Mouse (Mus musculus): ENCODE measurements around the gene Rflnb. TPM values are rescaled to one million over a fixed set of nuclear protein-coding genes. Genes with fewer than 3 reads are reported as not detected.
"Not testable (repeated sequence)": the region's sequence is repeated elsewhere in the genome, so short reads cannot be mapped to it uniquely, and the experiment has no call there.

The Rflnb gene
- total and polyA plus RNA-seq, 3 experiments, result 18.5 to 36.7 (median 30.7) TPM

GRCm38 (mm10) chr11:76019879-76020278, 7.7 kb downstream of the Rflnb start:
- DNase-seq, result no peak
- no peak overlapping the region for H3K27ac ChIP-seq
- intact Hi-C loops (cut with DNase I), result no loop called here
- H3K9ac ChIP-seq (ENCODE audit: low read depth, low read length), result no peak overlapping the region
- H3K36me3 ChIP-seq (ENCODE audit: control insufficient read depth, insufficient read depth, low read length), result no peaks in the 10 kb centered on the region; the same call in 1 of the 2 replicates
- H3K79me2 ChIP-seq (replicated peaks; ENCODE audit: control insufficient read depth, insufficient read depth, low read length), result no peaks in the 10 kb centered on the region; the same call in 1 of the 2 replicates
- 86% methylated on average over 4 of the region's 4 CpGs for WGBS
- H3K27me3 ChIP-seq (ENCODE audit: control insufficient read depth, insufficient read depth, low read length), result no peaks in the 10 kb centered on the region
- TF ChIP-seq EP300 (IDR thresholded peaks at IDR 0.05; ENCODE audit: insufficient read depth, low read depth, low read length) (no peak), CTCF (IDR thresholded peaks at IDR 0.05) (no peak), POLR2A (IDR thresholded peaks at IDR 0.05; ENCODE audit: insufficient read depth, low read depth, low read length) (no peak)
- peaks cover 4% of the 10 kb centered on the region for H3K4me1 ChIP-seq (ENCODE audit: control insufficient read depth, insufficient read depth, low read length)
- no peak overlapping the region for H3K4me3 ChIP-seq

GRCm38 (mm10) chr11:76015814-76016213, 11.8 kb downstream of the Rflnb start:
- TF ChIP-seq EP300 (IDR thresholded peaks at IDR 0.05; ENCODE audit: insufficient read depth, low read depth, low read length) (no peak), POLR2A (IDR thresholded peaks at IDR 0.05; ENCODE audit: insufficient read depth, low read depth, low read length) (no peak), CTCF (IDR thresholded peaks at IDR 0.05) (no peak)
- intact Hi-C loops (cut with DNase I), result no loop called here
- no peak overlapping the region for H3K27ac ChIP-seq
- no peaks in the 10 kb centered on the region for H3K4me1 ChIP-seq (ENCODE audit: control insufficient read depth, insufficient read depth, low read length)
- no peak for DNase-seq
- H3K4me3 ChIP-seq, result no peak overlapping the region
- no peaks in the 10 kb centered on the region for H3K27me3 ChIP-seq (ENCODE audit: control insufficient read depth, insufficient read depth, low read length)
- WGBS, result 83% methylated on average over 4 of the region's 4 CpGs
- no peaks in the 10 kb centered on the region for H3K79me2 ChIP-seq (replicated peaks; ENCODE audit: control insufficient read depth, insufficient read depth, low read length)
- H3K9ac ChIP-seq (ENCODE audit: low read depth, low read length), result no peak overlapping the region
- no peaks in the 10 kb centered on the region for H3K36me3 ChIP-seq (ENCODE audit: control insufficient read depth, insufficient read depth, low read length)

GRCm38 (mm10) chr11:76015251-76015650, 12.3 kb downstream of the Rflnb start:
- H3K9ac ChIP-seq (ENCODE audit: low read depth, low read length), result no peak overlapping the region
- intact Hi-C loops (cut with DNase I), result no loop called here
- H3K4me3 ChIP-seq, result no peak overlapping the region
- no peaks in the 10 kb centered on the region for H3K36me3 ChIP-seq (ENCODE audit: control insufficient read depth, insufficient read depth, low read length)
- no peak for TF ChIP-seq EP300 (IDR thresholded peaks at IDR 0.05; ENCODE audit: insufficient read depth, low read depth, low read length)
- H3K27ac ChIP-seq, result no peak overlapping the region
- no peaks in the 10 kb centered on the region for H3K27me3 ChIP-seq (ENCODE audit: control insufficient read depth, insufficient read depth, low read length)
- no peak for DNase-seq
- no peaks in the 10 kb centered on the region for H3K79me2 ChIP-seq (replicated peaks; ENCODE audit: control insufficient read depth, insufficient read depth, low read length)
- WGBS, result 72% methylated on average over 6 of the region's 6 CpGs
- no peaks in the 10 kb centered on the region for H3K4me1 ChIP-seq (ENCODE audit: control insufficient read depth, insufficient read depth, low read length)

GRCm38 (mm10) chr11:76010838-76011624, 16.6 kb downstream of the Rflnb start:
- no peak overlapping the region for H3K4me3 ChIP-seq
- H3K4me1 ChIP-seq (ENCODE audit: control insufficient read depth, insufficient read depth, low read length), result no peaks in the 10 kb centered on the region
- H3K79me2 ChIP-seq (replicated peaks; ENCODE audit: control insufficient read depth, insufficient read depth, low read length), result no peaks in the 10 kb centered on the region
- no peaks in the 10 kb centered on the region for H3K36me3 ChIP-seq (ENCODE audit: control insufficient read depth, insufficient read depth, low read length)
- H3K27me3 ChIP-seq (ENCODE audit: control insufficient read depth, insufficient read depth, low read length), result no peaks in the 10 kb centered on the region
- no peak overlapping the region for H3K9ac ChIP-seq (ENCODE audit: low read depth, low read length)
- no peak overlapping the region for H3K27ac ChIP-seq
- DNase-seq, result no peak
- intact Hi-C loops (cut with DNase I), result no loop called here
- WGBS, result 70% methylated on average over 9 of the region's 9 CpGs
- TF ChIP-seq CTCF (IDR thresholded peaks at IDR 0.05), result no peak
- no peak for TF ChIP-seq POLR2A (IDR thresholded peaks at IDR 0.05; ENCODE audit: insufficient read depth, low read depth, low read length)
- no peak for TF ChIP-seq EP300 (IDR thresholded peaks at IDR 0.05; ENCODE audit: insufficient read depth, low read depth, low read length)

GRCm38 (mm10) chr11:76009101-76009500, 18.5 kb downstream of the Rflnb start:
- Histone ChIP-seq H3K4me3 (no peak overlapping the region), H3K4me1 (ENCODE audit: control insufficient read depth, insufficient read depth, low read length) (no peaks in the 10 kb centered on the region), H3K27ac (no peak overlapping the region), H3K79me2 (replicated peaks; ENCODE audit: control insufficient read depth, insufficient read depth, low read length) (no peaks in the 10 kb centered on the region), H3K36me3 (ENCODE audit: control insufficient read depth, insufficient read depth, low read length) (no peaks in the 10 kb centered on the region), H3K9ac (ENCODE audit: low read depth, low read length) (no peak overlapping the region), H3K27me3 (ENCODE audit: control insufficient read depth, insufficient read depth, low read length) (no peaks in the 10 kb centered on the region)
- WGBS, result 61% methylated on average over 6 of the region's 6 CpGs
- intact Hi-C loops (cut with DNase I), result no loop called here
- no peak for DNase-seq
- TF ChIP-seq CTCF (IDR thresholded peaks at IDR 0.05) (no peak), POLR2A (IDR thresholded peaks at IDR 0.05; ENCODE audit: insufficient read depth, low read depth, low read length) (no peak), EP300 (IDR thresholded peaks at IDR 0.05; ENCODE audit: insufficient read depth, low read depth, low read length) (no peak)

- no peak overlapping the region for H3K4me3 ChIP-seq
- no peak overlapping the region for H3K27ac ChIP-seq
- no peaks in the 10 kb centered on the region for H3K27me3 ChIP-seq (ENCODE audit: control insufficient read depth, insufficient read depth, low read length)
- H3K4me1 ChIP-seq (ENCODE audit: control insufficient read depth, insufficient read depth, low read length), result no peaks in the 10 kb centered on the region
- intact Hi-C loops (cut with DNase I), result no loop called here
- TF ChIP-seq CTCF (IDR thresholded peaks at IDR 0.05) (no peak), EP300 (IDR thresholded peaks at IDR 0.05; ENCODE audit: insufficient read depth, low read depth, low read length) (no peak), POLR2A (IDR thresholded peaks at IDR 0.05; ENCODE audit: insufficient read depth, low read depth, low read length) (no peak)
- DNase-seq, result no peak
- H3K9ac ChIP-seq (ENCODE audit: low read depth, low read length), result no peak overlapping the region
- H3K36me3 ChIP-seq (ENCODE audit: control insufficient read depth, insufficient read depth, low read length), result no peaks in the 10 kb centered on the region
- no peaks in the 10 kb centered on the region for H3K79me2 ChIP-seq (replicated peaks; ENCODE audit: control insufficient read depth, insufficient read depth, low read length)
- 80% methylated on average over 2 of the region's 2 CpGs for WGBS
Observed at GRCm38 (mm10) chr11:76008162-76008561, 19.4 kb downstream of the Rflnb start.

- H3K27me3 ChIP-seq (ENCODE audit: control insufficient read depth, insufficient read depth, low read length); H3K36me3 ChIP-seq (ENCODE audit: control insufficient read depth, insufficient read depth, low read length); intact Hi-C loops (cut with DNase I); DNase-seq; H3K9ac ChIP-seq (ENCODE audit: low read depth, low read length); H3K27ac ChIP-seq; H3K79me2 ChIP-seq (replicated peaks; ENCODE audit: control insufficient read depth, insufficient read depth, low read length); H3K4me1 ChIP-seq (ENCODE audit: control insufficient read depth, insufficient read depth, low read length); H3K4me3 ChIP-seq: not testable (repeated sequence)
- WGBS, result 95% methylated on average over 7 of the region's 7 CpGs
Observed at GRCm38 (mm10) chr11:76004276-76004675, 23.3 kb downstream of the Rflnb start.
